Mouse (Mus musculus) CH12.LX (cell line): Measurements from ENCODE around the gene Spib. TPM values are rescaled to one million over a fixed set of nuclear protein-coding genes. Genes with fewer than 3 reads are reported as not detected.

Experiments used
- DNase-seq: peaks from one replicate; pipeline ENCODE4 v3.0.0-alpha.2; 2013; ENCODE audit errors: extremely low read depth
- H3K27ac ChIP-seq: 2 replicates; pipeline ENCODE4 v1.5.1; 2012; ENCODE audit warnings: low read depth, mild to moderate bottlenecking, control low read depth, moderate library complexity; ENCODE audit not compliant: insufficient read depth
- H3K27me3 ChIP-seq: replicated peaks from 2 replicates; pipeline ENCODE3; 2012; ENCODE audit warnings: inconsistent platforms
- H3K36me3 ChIP-seq, 2 experiments: replicated peaks in 1 of 2; 2 replicates each; pipeline versions ENCODE3 to v1.6.1; 2012; ENCODE audit warnings: inconsistent platforms in 1 of 2, low read length in 1 of 2, mild to moderate bottlenecking in 1 of 2, mixed read lengths in 1 of 2, moderate library complexity in 1 of 2; ENCODE audit not compliant: control insufficient read depth in 1 of 2, insufficient read depth in 1 of 2
- H3K4me1 ChIP-seq, 2 experiments: 2 replicates each; pipeline ENCODE4 v1.6.1; 2012; ENCODE audit warnings: inconsistent platforms in 1 of 2, moderate library complexity in 1 of 2; ENCODE audit not compliant: insufficient read depth in 2 of 2, control insufficient read depth in 1 of 2
- H3K4me2 ChIP-seq: 2 replicates; pipeline ENCODE4 v1.6.1; 2012; ENCODE audit warnings: low read depth, mild to moderate bottlenecking, control low read depth; ENCODE audit not compliant: poor library complexity, insufficient read depth, severe bottlenecking
- H3K4me3 ChIP-seq, 3 experiments: fragments of 150-350 bp in 1 of 3; sonication (generic) in 1 of 3; replicated peaks in 1 of 3; 2 replicates each; pipeline versions ENCODE3 to v1.5.1; 2011 to 2012; ENCODE audit warnings: low read depth in 2 of 3, low read length in 2 of 3, mild to moderate bottlenecking in 2 of 3, moderate library complexity in 2 of 3, control low read depth in 1 of 3, improper control_type of control experiment in 1 of 3, inconsistent platforms in 1 of 3, mixed read lengths in 1 of 3; ENCODE audit not compliant: poor library complexity in 1 of 3
- H3K79me2 ChIP-seq: replicated peaks from 2 replicates; pipeline ENCODE4 v1.6.1; 2012; ENCODE audit warnings: mild to moderate bottlenecking, moderate library complexity; ENCODE audit not compliant: control insufficient read depth, poor library complexity, insufficient read depth, severe bottlenecking; ENCODE audit errors: extremely low read depth
- H3K9ac ChIP-seq: 2 replicates; pipeline ENCODE4 v1.6.1; 2012; ENCODE audit warnings: low read depth, mild to moderate bottlenecking, control low read depth, moderate library complexity; ENCODE audit not compliant: insufficient read depth
- H3K9me3 ChIP-seq: replicated peaks from 2 replicates; pipeline ENCODE3; 2012; ENCODE audit warnings: low read length, inconsistent platforms, mixed read lengths
- CHD2 ChIP-seq: IDR thresholded peaks from 2 replicates; pipeline ENCODE4 v1.6.1; 2011; ENCODE audit warnings: low read length, improper control_type of control experiment
- EP300 ChIP-seq: IDR thresholded peaks from 2 replicates; pipeline ENCODE4 v1.6.1; 2011; ENCODE audit warnings: low read length, improper control_type of control experiment
- HCFC1 ChIP-seq: IDR thresholded peaks from 2 replicates; pipeline ENCODE4 v1.6.1; 2012; ENCODE audit warnings: low read depth, mild to moderate bottlenecking, inconsistent platforms, low read length, improper control_type of control experiment
- IRF4 ChIP-seq: IDR thresholded peaks from 2 replicates; pipeline ENCODE4 v1.6.1; 2014; ENCODE audit warnings: low read depth, mild to moderate bottlenecking, inconsistent platforms, low read length, improper control_type of control experiment
- JUN ChIP-seq: IDR thresholded peaks from 2 replicates; pipeline ENCODE4 v1.6.1; 2011; ENCODE audit warnings: low read depth, mild to moderate bottlenecking, low read length, improper control_type of control experiment, moderate library complexity; ENCODE audit not compliant: insufficient read depth
- KAT2A ChIP-seq: IDR thresholded peaks from 2 replicates; pipeline ENCODE4 v1.6.1; 2012; ENCODE audit warnings: low read length, improper control_type of control experiment, inconsistent platforms; ENCODE audit not compliant: insufficient replicate concordance
- MAX ChIP-seq: IDR thresholded peaks from 2 replicates; pipeline ENCODE4 v1.6.1; 2011; ENCODE audit warnings: low read length, improper control_type of control experiment
- MAZ ChIP-seq: IDR thresholded peaks from 2 replicates; pipeline ENCODE4 v1.6.1; 2012; ENCODE audit warnings: low read depth, mild to moderate bottlenecking, inconsistent platforms, low read length, improper control_type of control experiment, moderate library complexity
- MXI1 ChIP-seq: IDR thresholded peaks from 2 replicates; pipeline ENCODE4 v1.6.1; 2011; ENCODE audit warnings: mild to moderate bottlenecking, low read depth, low read length, improper control_type of control experiment
- MYC ChIP-seq: IDR thresholded peaks from 2 replicates; pipeline ENCODE4 v1.6.1; 2011; ENCODE audit warnings: low read depth, mild to moderate bottlenecking, improper control_type of control experiment, low read length
- PAX5 ChIP-seq: IDR thresholded peaks from 2 replicates; pipeline ENCODE4 v1.6.1; 2012; ENCODE audit warnings: low read length, inconsistent platforms, mixed read lengths
- POLR2A ChIP-seq: IDR thresholded peaks from 2 replicates; pipeline ENCODE4 v1.6.1; 2011; ENCODE audit warnings: low read depth, mild to moderate bottlenecking, improper control_type of control experiment, low read length
- RAD21 ChIP-seq: IDR thresholded peaks from 2 replicates; pipeline ENCODE4 v1.6.1; 2011; ENCODE audit warnings: low read depth, mild to moderate bottlenecking, low read length, improper control_type of control experiment, moderate library complexity
- RCOR1 ChIP-seq: conservative IDR thresholded peaks from 2 replicates; pipeline ENCODE4 v1.6.1; 2012; ENCODE audit warnings: low read depth, mild to moderate bottlenecking, inconsistent platforms, low read length, improper control_type of control experiment
- SIN3A ChIP-seq: IDR thresholded peaks from 2 replicates; pipeline ENCODE4 v1.6.1; 2012; ENCODE audit warnings: low read length, improper control_type of control experiment, inconsistent platforms
- SMC3 ChIP-seq: IDR thresholded peaks from 2 replicates; pipeline ENCODE4 v1.6.1; 2011; ENCODE audit warnings: low read depth, low read length, improper control_type of control experiment
- UBTF ChIP-seq: IDR thresholded peaks from 2 replicates; pipeline ENCODE4 v1.6.1; 2012; ENCODE audit warnings: low read depth, mild to moderate bottlenecking, inconsistent platforms, low read length, improper control_type of control experiment, moderate library complexity
- USF1 ChIP-seq: IDR thresholded peaks from 2 replicates; pipeline ENCODE4 v1.6.1; 2014; ENCODE audit warnings: low read depth, mild to moderate bottlenecking, inconsistent platforms, low read length, improper control_type of control experiment
- ZC3H11A ChIP-seq: IDR thresholded peaks from 2 replicates; pipeline ENCODE4 v1.6.1; 2012; ENCODE audit warnings: low read depth, mild to moderate bottlenecking, inconsistent platforms, low read length, improper control_type of control experiment
- ZMIZ1 ChIP-seq: IDR thresholded peaks from 2 replicates; pipeline ENCODE4 v1.6.1; 2012; ENCODE audit warnings: low read depth, mild to moderate bottlenecking, inconsistent platforms, low read length, improper control_type of control experiment
- dilution Hi-C: fragments of 300-500 bp; cut with MboI; formaldehyde crosslinking; loops from 2 replicates; pipeline ENCODE4 v1.14.3; 2020; ENCODE audit warnings: low sequenced_read_pairs; ENCODE audit not compliant: extremely low pct_unique_long_range_greater_than_20kb, extremely low pct_ligation_motif_present
- in situ Hi-C: fragments of 300-500 bp; cut with MboI; formaldehyde crosslinking; loops from 3 replicates; pipeline ENCODE4 v1.14.3; 2019; ENCODE audit warnings: low sequenced_read_pairs, low pct_ligation_motif_present, low pct_unique_long_range_greater_than_20kb, mixed read lengths
- polyA plus RNA-seq: library from polyadenylated mRNA; unstranded; fragments of >175 nt; gene quantifications from 2 replicates; pipeline ENCODE4 v1.2.1, GENCODE M21; 2012; ENCODE audit warnings: low read depth; ENCODE audit not compliant: insufficient read length
- total RNA-seq, 2 experiments: library from RNA; depleted of rRNA; stranded (reverse); fragments of 300-350 nt in 1 of 2; fragments of >200 nt in 1 of 2; gene quantifications; 2 replicates each; pipeline ENCODE4 v1.2.3; 2012 to 2014

The Spib gene
- total and polyA plus RNA-seq, 3 experiments: 194 to 336 (median 200) TPM

GRCm38 (mm10) chr7:44538756-44539624 lies 7.1 kb upstream of the Spib start:
- in situ Hi-C loops (no loop called here), dilution Hi-C loops (no loop called here)
- Histone ChIP-seq H3K4me3 (no peak overlapping the region), H3K36me3 (peaks cover 81 to 97% of the 10 kb centered on the region in 2 experiments), H3K27me3 (no peaks in the 10 kb centered on the region), H3K4me1 (peaks cover 36 to 62% of the 10 kb centered on the region in 2 experiments), H3K9me3 (no peaks in the 10 kb centered on the region), H3K79me2 (no peaks in the 10 kb centered on the region), H3K4me2 (no peak overlapping the region), H3K9ac (no peak overlapping the region), H3K27ac (no peak overlapping the region)
- no peak for DNase-seq
- TF ChIP-seq MAZ (no peak), MAX (no peak), EP300 (no peak), ZMIZ1 (no peak), USF1 (no peak), SIN3A (no peak), JUN (no peak), ZC3H11A (no peak), MXI1 (no peak), PAX5 (no peak), KAT2A (no peak), RCOR1 (no peak), POLR2A (no peak), RAD21 (no peak)

GRCm38 (mm10) chr7:44537496-44537895 lies 5.6 kb upstream of the Spib start:
- Histone ChIP-seq H3K36me3 (peaks cover 72 to 91% of the 10 kb centered on the region in 2 experiments), H3K27me3 (no peaks in the 10 kb centered on the region), H3K9ac (no peak overlapping the region), H3K79me2 (no peaks in the 10 kb centered on the region), H3K4me1 (peaks cover 50 to 64% of the 10 kb centered on the region in 2 experiments), H3K27ac (0 out of 2 replicates have a peak overlapping the region, but pooled peaks have one; percentile 61), H3K4me3 (no peak overlapping the region), H3K9me3 (no peaks in the 10 kb centered on the region), H3K4me2 (no peak overlapping the region)
- in situ Hi-C loops (no loop called here), dilution Hi-C loops (no loop called here)
- no peak for TF ChIP-seq CHD2
- no peak for TF ChIP-seq RCOR1
- TF ChIP-seq UBTF: no peak
- TF ChIP-seq IRF4: no peak
- TF ChIP-seq HCFC1: no peak
- TF ChIP-seq KAT2A: no peak
- TF ChIP-seq SMC3: no peak
- no peak for TF ChIP-seq ZC3H11A
- no peak for TF ChIP-seq MYC
- TF ChIP-seq PAX5: no peak
- TF ChIP-seq MAZ: no peak
- no peak for DNase-seq
